Mouse (Mus musculus): ENCODE measurements around the gene Cltb. TPM values are rescaled to one million over a fixed set of nuclear protein-coding genes. Genes with fewer than 3 reads are reported as not detected.

The Cltb gene
- polyA plus RNA-seq, 1 experiment from 2014 or later: 13.0 TPM

DNA sequence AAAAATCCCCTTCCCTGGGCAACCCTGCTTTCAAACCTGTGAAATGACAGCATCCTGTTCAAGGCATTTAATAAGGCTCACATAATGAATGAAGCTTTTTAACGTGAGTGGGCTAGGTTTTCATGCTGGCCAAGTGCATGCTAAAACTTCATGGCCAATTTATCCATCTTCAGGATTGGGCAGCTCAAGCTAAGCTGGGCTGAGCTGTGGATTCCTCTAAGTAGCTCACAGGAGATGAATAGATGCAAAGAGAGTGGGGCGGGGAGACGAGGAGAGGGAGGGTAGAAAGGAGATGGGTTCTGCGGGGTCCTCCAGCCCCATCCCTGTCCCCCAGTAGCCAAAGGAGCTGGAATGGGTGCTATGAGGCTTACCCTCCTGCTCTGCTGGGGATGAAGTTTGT, 6.9 kb downstream of the Cltb start:
- Histone ChIP-seq H3K27ac (replicated peaks; ENCODE audit: low read depth, low read length) (no peak overlapping the region), H3K9ac (ENCODE audit: low read length) (no peak overlapping the region), H3K4me2 (ENCODE audit: low read depth, severe bottlenecking) (no peak overlapping the region), H3K4me1 (ENCODE audit: control insufficient read depth, insufficient read depth, low read length) (0 out of 2 replicates have a peak, but pooled peaks cover 2% of the 10 kb centered on the region), H3K4me3 (ENCODE audit: low read depth, low read length) (no peak overlapping the region), H3K9me3 (ENCODE audit: control insufficient read depth, low read length) (no peaks in the 10 kb centered on the region), H3K36me3 (ENCODE audit: control insufficient read depth, insufficient read depth, low read length) (no peaks in the 10 kb centered on the region), H3K27me3 (ENCODE audit: control insufficient read depth, insufficient read depth, low read length) (no peaks in the 10 kb centered on the region)
- no peak for ATAC-seq (ENCODE audit: insufficient number of reproducible peaks, low FRiP score, low TSS enrichment, low read depth)
- WGBS: 70% methylated on average over 4 of the region's 4 CpGs
- DNase-seq (ENCODE audit: low spot score): no peak

DNA sequence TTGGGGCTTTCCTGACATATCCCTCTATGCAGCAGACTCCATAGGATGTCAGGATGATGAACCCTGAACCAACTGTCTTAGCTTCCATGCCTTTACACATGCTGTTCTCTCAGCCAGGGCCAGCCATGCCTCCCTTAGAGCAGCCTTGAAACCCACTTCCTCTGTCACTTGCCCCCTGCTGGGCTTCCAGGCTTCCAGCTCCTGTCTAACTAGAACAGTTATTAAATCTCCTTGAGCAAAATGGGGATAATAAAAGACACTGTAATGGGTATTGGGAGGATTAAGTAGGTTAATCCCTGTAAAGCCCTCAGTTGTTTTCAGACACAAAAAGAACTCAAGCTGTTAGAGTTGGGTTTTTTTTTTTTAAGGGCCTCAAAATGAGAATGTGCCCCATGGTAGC, 7.6 kb downstream of the Cltb start:
- no peak overlapping the region for H3K4me3 ChIP-seq (ENCODE audit: low read depth, low read length)
- no peaks in the 10 kb centered on the region for H3K36me3 ChIP-seq (ENCODE audit: control insufficient read depth, insufficient read depth, low read length)
- peak overlapping the region; percentile 32; the same call in 1 of the 2 replicates for H3K27ac ChIP-seq (replicated peaks; ENCODE audit: low read depth, low read length)
- ATAC-seq (ENCODE audit: insufficient number of reproducible peaks, low FRiP score, low TSS enrichment, low read depth) (no peak), DNase-seq (ENCODE audit: low spot score) (no peak)
- no peak overlapping the region for H3K4me2 ChIP-seq (ENCODE audit: low read depth, severe bottlenecking)
- H3K27me3 ChIP-seq (ENCODE audit: control insufficient read depth, insufficient read depth, low read length): no peaks in the 10 kb centered on the region
- H3K9ac ChIP-seq (ENCODE audit: low read length): no peak overlapping the region
- H3K9me3 ChIP-seq (ENCODE audit: control insufficient read depth, low read length): no peaks in the 10 kb centered on the region
- H3K4me1 ChIP-seq (ENCODE audit: control insufficient read depth, insufficient read depth, low read length): 0 out of 2 replicates have a peak, but pooled peaks cover 2% of the 10 kb centered on the region

DNA sequence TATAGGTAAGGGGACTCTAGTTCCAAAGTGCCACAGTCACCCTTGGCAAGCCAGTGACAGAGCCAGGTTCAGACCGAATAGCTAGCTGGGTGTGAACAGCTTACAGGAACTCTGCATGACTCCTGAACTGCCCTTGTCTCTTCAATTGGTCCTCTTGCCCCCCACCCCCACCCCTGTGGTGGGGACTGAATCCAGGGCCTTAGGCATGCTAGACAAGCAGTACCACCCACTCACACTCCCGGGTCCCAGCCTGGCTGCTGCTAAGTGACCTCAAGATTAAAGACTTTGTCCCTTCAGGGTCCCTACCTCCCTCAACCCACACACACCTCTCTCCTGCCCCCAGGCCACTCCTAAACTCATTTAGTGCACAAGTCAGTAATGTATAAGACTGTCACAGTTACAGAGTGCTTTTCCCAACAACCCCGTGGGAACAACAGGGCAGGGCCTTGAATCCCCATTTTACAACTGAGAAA, 8.5 kb downstream of the Cltb start:
- no peak overlapping the region for H3K9ac ChIP-seq (ENCODE audit: low read length)
- H3K4me2 ChIP-seq (ENCODE audit: low read depth, severe bottlenecking): 0 out of 2 replicates have a peak overlapping the region, but pooled peaks have one; percentile 1
- no peaks in the 10 kb centered on the region for H3K27me3 ChIP-seq (ENCODE audit: control insufficient read depth, insufficient read depth, low read length)
- H3K9me3 ChIP-seq (ENCODE audit: control insufficient read depth, low read length): no peaks in the 10 kb centered on the region
- H3K4me1 ChIP-seq (ENCODE audit: control insufficient read depth, insufficient read depth, low read length): 0 out of 2 replicates have a peak, but pooled peaks cover 2% of the 10 kb centered on the region
- no peaks in the 10 kb centered on the region for H3K36me3 ChIP-seq (ENCODE audit: control insufficient read depth, insufficient read depth, low read length)
- no peak overlapping the region for H3K27ac ChIP-seq (replicated peaks; ENCODE audit: low read depth, low read length)
- no peak overlapping the region for H3K4me3 ChIP-seq (ENCODE audit: low read depth, low read length)
- ATAC-seq (ENCODE audit: insufficient number of reproducible peaks, low FRiP score, low TSS enrichment, low read depth) (0 out of 2 replicates have a peak, but pooled peaks have one; percentile 60), DNase-seq (ENCODE audit: low spot score) (peak; percentile 43)
- WGBS: 15% methylated on average over 3 of the region's 3 CpGs

DNA sequence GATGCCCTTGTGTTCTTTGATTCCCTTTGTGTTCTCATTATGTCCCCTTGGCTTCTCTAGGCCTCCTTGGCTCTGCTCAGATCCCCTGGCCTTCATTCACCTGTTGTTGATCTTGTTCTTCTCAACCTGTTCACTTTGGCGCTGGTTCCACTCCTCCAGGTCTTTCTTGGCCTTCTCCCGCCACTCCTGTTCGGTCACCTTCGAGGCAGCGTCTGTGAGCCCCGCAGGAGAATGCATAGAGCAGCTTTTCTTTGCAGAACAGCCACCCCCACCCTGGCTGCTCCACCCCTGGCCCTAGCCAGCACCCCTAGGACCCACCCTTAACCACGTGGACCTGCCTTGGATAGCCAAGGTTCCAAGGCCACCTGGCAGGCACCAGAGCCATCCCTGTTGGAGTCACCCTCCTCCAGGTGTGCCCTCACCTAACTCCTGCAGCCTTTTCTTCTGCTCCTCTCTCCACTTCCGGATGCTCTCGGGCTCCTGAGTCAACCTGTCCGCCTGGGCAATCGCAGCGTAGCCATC, 12.5 kb downstream of the Cltb start:
- Histone ChIP-seq H3K27ac (replicated peaks; ENCODE audit: low read depth, low read length) (no peak overlapping the region), H3K4me1 (ENCODE audit: control insufficient read depth, insufficient read depth, low read length) (no peaks in the 10 kb centered on the region), H3K9me3 (ENCODE audit: control insufficient read depth, low read length) (no peaks in the 10 kb centered on the region), H3K27me3 (ENCODE audit: control insufficient read depth, insufficient read depth, low read length) (no peaks in the 10 kb centered on the region), H3K9ac (ENCODE audit: low read length) (no peak overlapping the region), H3K4me2 (ENCODE audit: low read depth, severe bottlenecking) (no peak overlapping the region), H3K4me3 (ENCODE audit: low read depth, low read length) (no peak overlapping the region), H3K36me3 (ENCODE audit: control insufficient read depth, insufficient read depth, low read length) (no peaks in the 10 kb centered on the region)
- 89% methylated on average over 12 of the region's 12 CpGs for WGBS
- DNase-seq (ENCODE audit: low spot score): no peak
- ATAC-seq (ENCODE audit: insufficient number of reproducible peaks, low FRiP score, low TSS enrichment, low read depth): no peak

DNA sequence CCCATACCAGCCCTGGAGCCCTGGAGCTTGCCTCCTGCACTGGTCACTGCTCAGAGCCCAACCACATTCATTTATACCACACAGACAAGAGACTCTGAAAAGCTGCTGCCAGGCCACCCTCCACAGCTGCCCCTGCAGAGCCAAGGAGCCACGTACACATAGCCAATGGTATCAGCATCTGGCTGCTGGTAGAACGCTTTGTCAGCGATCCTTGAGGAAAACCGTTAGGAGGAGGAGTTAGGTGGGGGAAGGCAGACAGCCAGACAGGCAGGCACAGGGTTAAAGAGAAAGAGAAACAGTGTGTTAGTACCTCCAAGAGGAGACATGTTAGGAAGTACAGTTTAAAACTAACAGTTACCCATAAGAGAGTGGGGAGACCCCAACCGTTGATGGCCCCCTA, 14.3 kb downstream of the Cltb start:
- WGBS: 66% methylated on average over 5 of the region's 5 CpGs
- Histone ChIP-seq H3K4me3 (ENCODE audit: low read depth, low read length) (no peak overlapping the region), H3K4me1 (ENCODE audit: control insufficient read depth, insufficient read depth, low read length) (no peaks in the 10 kb centered on the region), H3K9ac (ENCODE audit: low read length) (no peak overlapping the region), H3K9me3 (ENCODE audit: control insufficient read depth, low read length) (no peaks in the 10 kb centered on the region), H3K4me2 (ENCODE audit: low read depth, severe bottlenecking) (no peak overlapping the region), H3K27me3 (ENCODE audit: control insufficient read depth, insufficient read depth, low read length) (no peaks in the 10 kb centered on the region), H3K27ac (replicated peaks; ENCODE audit: low read depth, low read length) (no peak overlapping the region), H3K36me3 (ENCODE audit: control insufficient read depth, insufficient read depth, low read length) (no peaks in the 10 kb centered on the region)
- DNase-seq (ENCODE audit: low spot score): no peak
- ATAC-seq (ENCODE audit: insufficient number of reproducible peaks, low FRiP score, low TSS enrichment, low read depth): no peak

DNA sequence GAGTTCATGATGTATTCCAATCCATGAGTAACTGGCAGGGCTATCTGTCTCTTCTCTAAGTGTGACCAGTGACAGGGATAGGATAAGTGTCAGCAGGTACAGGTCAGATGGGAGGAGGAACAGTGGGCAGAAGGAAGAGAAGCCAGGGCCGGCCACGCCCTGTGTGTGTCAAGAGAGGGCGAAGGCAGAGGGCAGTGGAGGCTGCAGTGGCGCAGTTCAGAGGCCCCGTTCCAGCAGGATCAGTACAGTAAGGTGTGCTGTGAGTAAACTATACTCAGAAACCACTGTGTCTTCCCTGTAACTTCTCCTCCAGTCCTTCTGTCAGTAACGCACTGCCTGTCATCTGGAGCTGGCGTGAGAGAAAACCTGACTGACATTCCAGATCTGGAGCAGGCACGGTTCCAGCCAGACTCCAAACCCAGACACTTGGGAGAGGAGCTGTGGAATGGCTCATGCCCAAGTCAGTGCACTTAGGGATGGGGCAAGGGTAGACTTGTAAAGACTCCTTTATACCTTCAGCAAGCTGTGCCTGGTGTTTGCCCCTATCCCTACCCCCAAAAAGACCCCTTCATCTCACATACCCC, 14.9 kb downstream of the Cltb start:
- no peak overlapping the region for H3K27ac ChIP-seq (replicated peaks; ENCODE audit: low read depth, low read length)
- 77% methylated on average over 8 of the region's 8 CpGs for WGBS
- no peaks in the 10 kb centered on the region for H3K27me3 ChIP-seq (ENCODE audit: control insufficient read depth, insufficient read depth, low read length)
- no peaks in the 10 kb centered on the region for H3K36me3 ChIP-seq (ENCODE audit: control insufficient read depth, insufficient read depth, low read length)
- no peaks in the 10 kb centered on the region for H3K9me3 ChIP-seq (ENCODE audit: control insufficient read depth, low read length)
- H3K4me2 ChIP-seq (ENCODE audit: low read depth, severe bottlenecking): no peak overlapping the region
- ATAC-seq (ENCODE audit: insufficient number of reproducible peaks, low FRiP score, low TSS enrichment, low read depth) (no peak), DNase-seq (ENCODE audit: low spot score) (no peak)
- H3K4me1 ChIP-seq (ENCODE audit: control insufficient read depth, insufficient read depth, low read length): peaks cover 2% of the 10 kb centered on the region
- no peak overlapping the region for H3K9ac ChIP-seq (ENCODE audit: low read length)
- no peak overlapping the region for H3K4me3 ChIP-seq (ENCODE audit: low read depth, low read length)

DNA sequence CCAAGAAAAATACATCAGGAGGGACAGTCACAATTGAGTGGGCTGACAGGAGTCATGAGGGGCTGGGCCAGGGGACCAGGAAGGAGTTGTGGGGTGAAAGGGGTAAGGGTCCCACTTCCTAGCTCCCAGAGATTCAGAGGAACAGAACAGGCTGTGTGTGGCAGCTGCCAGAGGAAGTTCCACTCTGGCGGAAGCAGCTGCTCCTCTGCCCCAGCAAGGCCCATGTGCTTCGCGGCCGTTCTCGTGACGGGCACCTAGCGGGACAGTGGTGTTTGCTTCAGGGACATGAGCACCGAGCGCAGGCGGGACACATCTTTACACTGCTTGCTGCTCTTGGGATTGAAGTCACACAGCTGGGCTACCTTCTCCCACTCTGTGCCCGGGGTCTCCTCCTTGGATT, 17.5 kb downstream of the Cltb start:
- Histone ChIP-seq H3K27ac (replicated peaks; ENCODE audit: low read depth, low read length) (no peak overlapping the region), H3K27me3 (ENCODE audit: control insufficient read depth, insufficient read depth, low read length) (no peaks in the 10 kb centered on the region), H3K4me2 (ENCODE audit: low read depth, severe bottlenecking) (no peak overlapping the region), H3K36me3 (ENCODE audit: control insufficient read depth, insufficient read depth, low read length) (no peaks in the 10 kb centered on the region), H3K9me3 (ENCODE audit: control insufficient read depth, low read length) (no peaks in the 10 kb centered on the region), H3K4me3 (ENCODE audit: low read depth, low read length) (no peak overlapping the region), H3K4me1 (ENCODE audit: control insufficient read depth, insufficient read depth, low read length) (peaks cover 4% of the 10 kb centered on the region), H3K9ac (ENCODE audit: low read length) (no peak overlapping the region)
- 92% methylated on average over 11 of the region's 11 CpGs for WGBS
- DNase-seq (ENCODE audit: low spot score): no peak
- no peak for ATAC-seq (ENCODE audit: insufficient number of reproducible peaks, low FRiP score, low TSS enrichment, low read depth)

DNA sequence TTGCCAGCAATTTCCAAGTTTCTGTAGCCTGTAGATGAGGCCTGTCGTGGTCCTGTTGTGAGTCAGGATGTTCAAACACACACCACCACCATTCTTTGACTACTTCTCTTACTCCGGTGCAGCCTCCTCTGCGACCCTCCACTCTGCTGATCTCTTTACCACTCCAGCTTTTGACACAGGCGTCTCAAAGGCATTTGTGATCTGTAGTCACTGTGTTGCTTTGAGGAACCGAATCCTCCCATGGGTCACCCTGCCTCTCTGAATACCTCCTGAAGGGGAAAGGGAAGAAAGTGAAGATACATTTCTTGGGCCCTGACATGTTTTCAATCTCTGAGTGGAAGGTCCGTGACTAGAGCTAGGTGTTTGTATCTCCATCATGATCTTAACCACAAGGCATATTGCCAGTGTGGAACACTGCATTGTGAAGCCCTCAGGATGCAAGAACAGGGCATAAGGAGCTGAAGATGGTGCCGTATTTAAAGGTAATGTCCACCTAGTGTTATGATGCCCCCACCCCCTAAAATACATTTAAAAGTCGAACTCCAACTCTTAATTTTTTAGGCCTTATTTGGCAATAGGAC, 19.3 kb downstream of the Cltb start:
- H3K36me3 ChIP-seq (ENCODE audit: control insufficient read depth, insufficient read depth, low read length): no peaks in the 10 kb centered on the region; the same call in 1 of the 2 replicates
- no peaks in the 10 kb centered on the region for H3K9me3 ChIP-seq (ENCODE audit: control insufficient read depth, low read length)
- WGBS: 93% methylated on average over 8 of the region's 8 CpGs
- H3K4me3 ChIP-seq (ENCODE audit: low read depth, low read length): no peak overlapping the region
- no peak overlapping the region for H3K4me2 ChIP-seq (ENCODE audit: low read depth, severe bottlenecking)
- no peak overlapping the region for H3K9ac ChIP-seq (ENCODE audit: low read length)
- H3K4me1 ChIP-seq (ENCODE audit: control insufficient read depth, insufficient read depth, low read length): peaks cover 4% of the 10 kb centered on the region
- no peak for ATAC-seq (ENCODE audit: insufficient number of reproducible peaks, low FRiP score, low TSS enrichment, low read depth)
- H3K27ac ChIP-seq (replicated peaks; ENCODE audit: low read depth, low read length): no peak overlapping the region
- no peaks in the 10 kb centered on the region for H3K27me3 ChIP-seq (ENCODE audit: control insufficient read depth, insufficient read depth, low read length)
- DNase-seq (ENCODE audit: low spot score): no peak
